Mouse (Mus musculus) stomach, postnatal 0 days (tissue): ENCODE measurements at regions not wholly inside any gene's neighbourhood (a gene's known extent, or its start where the extent isn't known, plus 50 kb on each side); places are given as distances from the start of the nearest gene placed in this dataset.

ENCODE experiments used
- ATAC-seq: fragments of 200-750 bp; cut with Nextera tagmentation; 2 replicates; pipeline ENCODE4 v1.8.0; 2017; ENCODE audit not compliant: low FRiP score, low TSS enrichment
- DNase-seq: peaks from one replicate; pipeline ENCODE4 v3.0.0-alpha.2; 2016; ENCODE audit warnings: low spot score
- H3K27ac ChIP-seq: fragments of 300-500 bp; sonication (generic); replicated peaks from 2 replicates; pipeline ENCODE4 v1.5.1; 2014; ENCODE audit warnings: mild to moderate bottlenecking, control low read depth
- H3K27me3 ChIP-seq: fragments of 300-500 bp; sonication (generic); 2 replicates; pipeline ENCODE4 v1.6.1; 2014; ENCODE audit warnings: low read length; ENCODE audit not compliant: control insufficient read depth, insufficient read depth
- H3K36me3 ChIP-seq: fragments of 300-500 bp; sonication (generic); 2 replicates; pipeline ENCODE4 v1.6.1; 2014; ENCODE audit warnings: low read length, mixed read lengths; ENCODE audit not compliant: control insufficient read depth, insufficient read depth
- H3K4me1 ChIP-seq: fragments of 300-500 bp; sonication (generic); replicated peaks from 2 replicates; pipeline ENCODE4 v1.6.1; 2014; ENCODE audit warnings: antibody characterized with exemption; ENCODE audit not compliant: control insufficient read depth, insufficient read depth
- H3K4me2 ChIP-seq: fragments of 300-500 bp; sonication (generic); replicated peaks from 2 replicates; pipeline ENCODE4 v1.6.1; 2014; ENCODE audit warnings: low read depth, mild to moderate bottlenecking, control low read depth, moderate library complexity
- H3K4me3 ChIP-seq: fragments of 300-500 bp; sonication (generic); 2 replicates; pipeline ENCODE4 v1.5.1; 2014; ENCODE audit warnings: low read depth, low read length, control low read depth
- H3K9ac ChIP-seq: fragments of 300-500 bp; sonication (generic); 2 replicates; pipeline ENCODE4 v1.6.1; 2014; ENCODE audit warnings: mild to moderate bottlenecking, low read length, control low read depth, mixed read lengths
- H3K9me3 ChIP-seq: fragments of 300-500 bp; sonication (generic); 2 replicates; pipeline ENCODE4 v1.6.1; 2016; ENCODE audit warnings: low read length; ENCODE audit not compliant: control insufficient read depth
- CTCF ChIP-seq: IDR thresholded peaks from 2 replicates; pipeline ENCODE4 v1.5.1; 2016; ENCODE audit warnings: antibody characterized with exemption, low read depth, mild to moderate bottlenecking, moderate library complexity
- EP300 ChIP-seq: optimal IDR thresholded peaks from 2 replicates; pipeline ENCODE3; 2016; ENCODE audit warnings: antibody characterized with exemption
- WGBS: fragments of 180-500 bp; shearing (Covaris S2); extraction: QIAGEN DNeasy Blood & Tissue Kit; methylation state at CpG from one replicate; pipeline ENCODE4 v1.1.7; 2014; 5-methylcytosine and 5-hydroxymethylcytosine counted together

- Histone ChIP-seq H3K4me2 (no peak overlapping the region), H3K36me3 (no peaks in the 10 kb centered on the region), H3K9ac (no peak overlapping the region), H3K9me3 (no peaks in the 10 kb centered on the region), H3K4me1 (no peaks in the 10 kb centered on the region), H3K4me3 (no peak overlapping the region), H3K27ac (no peak overlapping the region), H3K27me3 (no peaks in the 10 kb centered on the region)
- DNase-seq: peak; percentile 27
- 54% methylated on average over 2 of the region's 2 CpGs for WGBS
- peak; percentile 68; the same call in 1 of the 2 replicates for ATAC-seq
- no peak for TF ChIP-seq CTCF
- no peak for TF ChIP-seq EP300
These were observed 101.0 kb upstream of the Nck2 start for GRCm38 (mm10) chr1:43343410-43343809.

- Histone ChIP-seq H3K4me3 (no peak overlapping the region), H3K4me2 (no peak overlapping the region), H3K27ac (no peak overlapping the region), H3K4me1 (no peaks in the 10 kb centered on the region), H3K27me3 (no peaks in the 10 kb centered on the region), H3K9ac (no peak overlapping the region), H3K9me3 (no peaks in the 10 kb centered on the region), H3K36me3 (no peaks in the 10 kb centered on the region)
- ATAC-seq (peak; percentile 8; the same call in 1 of the 2 replicates), DNase-seq (no peak)
- WGBS: 77% methylated on average over 5 of the region's 5 CpGs
- no peak for TF ChIP-seq EP300
- no peak for TF ChIP-seq CTCF
These were observed 100.4 kb upstream of the Nck2 start for GRCm38 (mm10) chr1:43344001-43344400.

- Histone ChIP-seq H3K36me3 (no peaks in the 10 kb centered on the region), H3K27ac (no peak overlapping the region), H3K27me3 (no peaks in the 10 kb centered on the region), H3K4me2 (no peak overlapping the region), H3K4me1 (no peaks in the 10 kb centered on the region), H3K9ac (no peak overlapping the region), H3K4me3 (no peak overlapping the region), H3K9me3 (no peaks in the 10 kb centered on the region)
- 82% methylated on average over 4 of the region's 4 CpGs for WGBS
- TF ChIP-seq EP300 (no peak), CTCF (no peak)
- ATAC-seq (no peak), DNase-seq (no peak)
These were observed 97.2 kb upstream of the Nck2 start for GRCm38 (mm10) chr1:43347152-43347551.

DNA sequence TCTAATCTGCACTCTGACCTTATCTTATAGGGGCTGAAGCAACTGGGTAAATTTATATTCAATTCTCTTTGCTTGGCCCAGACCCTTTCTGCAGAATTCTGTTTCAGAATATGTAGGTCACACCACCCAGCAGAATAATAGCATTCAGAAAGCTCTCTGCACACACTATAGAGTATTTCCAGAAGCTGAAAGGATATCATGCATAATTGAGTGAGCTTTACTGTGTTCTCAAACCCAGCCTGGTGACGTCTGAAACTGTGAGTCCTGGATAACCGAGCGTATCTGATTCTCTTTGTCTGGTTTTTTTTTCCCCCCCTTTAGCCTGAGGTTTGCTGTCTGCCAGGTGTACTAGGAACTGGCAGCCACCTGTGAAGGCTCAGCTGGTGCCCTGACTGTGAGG is 94.4 kb upstream of the Nck2 start:
- no peaks in the 10 kb centered on the region for H3K4me1 ChIP-seq
- DNase-seq (no peak), ATAC-seq (no peak)
- no peak overlapping the region for H3K4me2 ChIP-seq
- H3K9me3 ChIP-seq: no peaks in the 10 kb centered on the region
- H3K36me3 ChIP-seq: no peaks in the 10 kb centered on the region
- WGBS: 69% methylated on average over 3 of the region's 3 CpGs
- no peaks in the 10 kb centered on the region for H3K27me3 ChIP-seq
- H3K9ac ChIP-seq: no peak overlapping the region
- no peak for TF ChIP-seq EP300
- no peak for TF ChIP-seq CTCF
- H3K4me3 ChIP-seq: no peak overlapping the region
- no peak overlapping the region for H3K27ac ChIP-seq

- DNase-seq (peak; percentile 74), ATAC-seq (peak; percentile 77)
- Histone ChIP-seq H3K9ac (no peak overlapping the region), H3K9me3 (no peaks in the 10 kb centered on the region), H3K4me1 (no peaks in the 10 kb centered on the region), H3K36me3 (no peaks in the 10 kb centered on the region), H3K4me3 (no peak overlapping the region), H3K4me2 (no peak overlapping the region), H3K27me3 (no peaks in the 10 kb centered on the region), H3K27ac (no peak overlapping the region)
- TF ChIP-seq EP300 (no peak), CTCF (no peak)
- 55% methylated on average over 6 of the region's 6 CpGs for WGBS
These were observed 86.2 kb upstream of the Nck2 start for GRCm38 (mm10) chr1:43358191-43358590.

- Histone ChIP-seq H3K4me2 (no peak overlapping the region), H3K36me3 (no peaks in the 10 kb centered on the region), H3K4me3 (no peak overlapping the region), H3K9ac (no peak overlapping the region), H3K27me3 (no peaks in the 10 kb centered on the region), H3K27ac (no peak overlapping the region), H3K9me3 (no peaks in the 10 kb centered on the region), H3K4me1 (no peaks in the 10 kb centered on the region)
- TF ChIP-seq CTCF (no peak), EP300 (no peak)
- no peak for ATAC-seq
- WGBS: 86% methylated on average over 4 of the region's 4 CpGs
- no peak for DNase-seq
These were observed 84.7 kb upstream of the Nck2 start for GRCm38 (mm10) chr1:43359662-43360061.
